Mouse (Mus musculus): ENCODE measurements around the gene Gm29735.

GRCm38 (mm10) chr7:142188156-142188555 is 31.2 kb upstream of the Gm29735 start:
- TF ChIP-seq CTCF (IDR thresholded peaks at IDR 0.05; ENCODE audit: borderline replicate concordance, insufficient read depth, low read depth, low read length) (no peak), POLR2A (IDR thresholded peaks at IDR 0.05; ENCODE audit: borderline replicate concordance, insufficient read depth, low read length) (no peak)

All from cerebellum, adult 2 months (tissue).